Mouse (Mus musculus) cerebellum, postnatal 25 days (tissue): Measurements from ENCODE around the gene Peak1.

Experiments
- DNase-seq, 2 experiments: peaks; one replicate each; pipeline ENCODE4 v3.0.0; 2021; ENCODE audit warnings: mixed read lengths in 2 of 2

Peak1 gene

GRCm38 (mm10) chr9:56309079-56309478 lies 108.8 kb downstream of the Peak1 start:
- DNase-seq = no peak

- no peak for DNase-seq
Observed at GRCm38 (mm10) chr9:56304526-56304925, 113.3 kb downstream of the Peak1 start.

GRCm38 (mm10) chr9:56302921-56303465 lies 114.9 kb downstream of the Peak1 start:
- no peak for DNase-seq

- DNase-seq = peak; percentile 86 to 88
Observed at GRCm38 (mm10) chr9:56290019-56290418, 127.8 kb downstream of the Peak1 start.

- peak in 1 of 2 experiments; percentile 46 for DNase-seq
Observed at GRCm38 (mm10) chr9:56282481-56282880, 135.4 kb downstream of the Peak1 start.

GRCm38 (mm10) chr9:56273576-56273975 lies 144.3 kb downstream of the Peak1 start:
- DNase-seq = no peak

- DNase-seq = no peak
Observed at GRCm38 (mm10) chr9:56272247-56272598, 145.6 kb downstream of the Peak1 start.

- no peak for DNase-seq
Observed at GRCm38 (mm10) chr9:56271326-56272246, 146.3 kb downstream of the Peak1 start.

- DNase-seq = peak; percentile 75 to 78
Observed at GRCm38 (mm10) chr9:56269101-56269500, 148.8 kb downstream of the Peak1 start.

- DNase-seq = no peak
Observed at GRCm38 (mm10) chr9:56266200-56266815, 151.6 kb downstream of the Peak1 start.

GRCm38 (mm10) chr9:56265460-56266199 lies 152.2 kb downstream of the Peak1 start:
- no peak for DNase-seq

- no peak for DNase-seq
Observed at GRCm38 (mm10) chr9:56265022-56265360, 152.9 kb downstream of the Peak1 start.

GRCm38 (mm10) chr9:56264308-56265021 lies 153.4 kb downstream of the Peak1 start:
- DNase-seq = peak; percentile 63 to 64

GRCm38 (mm10) chr9:56263055-56263454 lies 154.8 kb downstream of the Peak1 start:
- no peak for DNase-seq

GRCm38 (mm10) chr9:56260495-56261136 lies 157.3 kb downstream of the Peak1 start:
- no peak for DNase-seq

- peak in 1 of 2 experiments; percentile 41 for DNase-seq
Observed at GRCm38 (mm10) chr9:56259790-56260494, 157.9 kb downstream of the Peak1 start.

- DNase-seq = no peak
Observed at GRCm38 (mm10) chr9:56258261-56258790, 159.5 kb downstream of the Peak1 start.

GRCm38 (mm10) chr9:56257227-56258000 lies 160.5 kb downstream of the Peak1 start:
- DNase-seq = no peak

GRCm38 (mm10) chr9:56255676-56256432 lies 162.0 kb downstream of the Peak1 start:
- DNase-seq = no peak
